ENCODE assay signal across 9 mouse cellular contexts in genomic region chr9:97344767-97345297, GRCm38 (mm10). TPM values are rescaled to one million over a fixed set of nuclear protein-coding genes. Genes with fewer than 3 reads are reported as not detected.
A peak's percentile ranks its signal among the peaks of the same experiment; 100 is the strongest.
DNase-seq lines count a peak whose midpoint lies in the region; ATAC-seq and TF ChIP-seq lines count a peak whose summit lies in the region.
"Had no signal": no experiment of that assay in that cellular context is flagged by ENCODE, and none has a peak within 500 bp of the region (broad histone marks: within the 10 kb centered on the region; RNA-seq: fewer than 3 reads in every experiment).

No protein-coding gene starts in this region.

- H3K36me3 ChIP-seq in forebrain, embryonic 11.5 days (ENCODE audit: control insufficient read depth, insufficient read depth, low read length) = no peaks in the 10 kb centered on the region
- no peaks in the 10 kb centered on the region for H3K36me3 ChIP-seq in forebrain, embryonic 10.5 days (replicated peaks)
- H3K36me3 ChIP-seq in liver, postnatal 0 days (replicated peaks; ENCODE audit: insufficient read depth, low read length) = no peaks in the 10 kb centered on the region

- no peaks in the 10 kb centered on the region for H3K9me3 ChIP-seq in forebrain, embryonic 11.5 days (ENCODE audit: control insufficient read depth, low read length)
- no peaks in the 10 kb centered on the region for H3K9me3 ChIP-seq in forebrain, embryonic 10.5 days
- no peaks in the 10 kb centered on the region for H3K9me3 ChIP-seq in liver, postnatal 0 days (ENCODE audit: low read length)

- no peak overlapping the region for H3K27ac ChIP-seq in forebrain, embryonic 11.5 days (ENCODE audit: low read depth, low read length)
- no peak overlapping the region for H3K27ac ChIP-seq in forebrain, embryonic 10.5 days
- no peak overlapping the region for H3K27ac ChIP-seq in liver, postnatal 0 days (ENCODE audit: low read depth)

- no peak for ATAC-seq in forebrain, embryonic 11.5 days (replicated peaks; ENCODE audit: low FRiP score)
- ATAC-seq in liver, postnatal 0 days = peak; percentile 90
- ATAC-seq in erythroblast, adult 5-6 weeks (replicated peaks; ENCODE audit: low FRiP score, poor library complexity, severe bottlenecking) = no peak

- WGBS in forebrain, embryonic 11.5 days = 85% methylated on average over 12 of the region's 12 CpGs
- WGBS in forebrain, embryonic 10.5 days = 90% methylated on average over 12 of the region's 12 CpGs
- 47% methylated on average over 12 of the region's 12 CpGs for WGBS in liver, postnatal 0 days (ENCODE audit: insufficient replicate concordance)

- peak; percentile 47 for DNase-seq in forebrain, embryonic 11.5 days (ENCODE audit: low spot score)
- no peak for DNase-seq in forebrain, embryonic 10.5 days (ENCODE audit: extremely low spot score, low spot score)
- DNase-seq in NIH3T3 (ENCODE audit: low read depth) = peak; percentile 3
- DNase-seq in kidney, adult 8-10 months = peak; percentile 74 to 82
- DNase-seq in liver, postnatal 0 days = peak; percentile 64
- no peak for DNase-seq in spleen, postnatal 10 days (ENCODE audit: low spot score in 2 of 2)
- DNase-seq in frontal cortex, postnatal 14 days (ENCODE audit: low spot score in 2 of 2) = no peak

- no peak overlapping the region for H3K4me3 ChIP-seq in forebrain, embryonic 11.5 days (ENCODE audit: low read depth, low read length)
- no peak overlapping the region for H3K4me3 ChIP-seq in forebrain, embryonic 10.5 days
- no peak overlapping the region for H3K4me3 ChIP-seq in liver, postnatal 0 days (ENCODE audit: low read depth, low read length)

- no peaks in the 10 kb centered on the region for H3K4me1 ChIP-seq in forebrain, embryonic 11.5 days (replicated peaks; ENCODE audit: control insufficient read depth, insufficient read depth, low read length)
- H3K4me1 ChIP-seq in forebrain, embryonic 10.5 days = peaks cover 9% of the 10 kb centered on the region; the same call in 1 of the 2 replicates
- H3K4me1 ChIP-seq in liver, postnatal 0 days (ENCODE audit: insufficient read depth) = peaks cover 3% of the 10 kb centered on the region

- no peak overlapping the region for H3K9ac ChIP-seq in forebrain, embryonic 11.5 days (ENCODE audit: low read length)
- H3K9ac ChIP-seq in liver, postnatal 0 days (replicated peaks) = no peak overlapping the region

- no peak for TF ChIP-seq EP300 in liver, postnatal 0 days (IDR thresholded peaks at IDR 0.05; ENCODE audit: low read depth)

- no peak overlapping the region for H3K4me2 ChIP-seq in forebrain, embryonic 11.5 days (ENCODE audit: low read depth, low read length, severe bottlenecking)
- H3K4me2 ChIP-seq in liver, postnatal 0 days (ENCODE audit: low read depth, low read length) = no peak overlapping the region

- no peaks in the 10 kb centered on the region for H3K27me3 ChIP-seq in forebrain, embryonic 11.5 days (ENCODE audit: control insufficient read depth, insufficient read depth, low read length)
- no peaks in the 10 kb centered on the region for H3K27me3 ChIP-seq in forebrain, embryonic 10.5 days (ENCODE audit: poor library complexity, severe bottlenecking)
- no peaks in the 10 kb centered on the region for H3K27me3 ChIP-seq in liver, postnatal 0 days (ENCODE audit: insufficient read depth, low read length)

- no peak for TF ChIP-seq CTCF in liver, postnatal 0 days (IDR thresholded peaks at IDR 0.05; ENCODE audit: low read depth)

RNA-seq across cellular contexts. Expression of gene Trim42, which starts 24.9 kb away (rescaled TPM):
- polyA plus RNA-seq in forebrain, embryonic 11.5 days (2014; fragmentation: Nextera tagmentation; extraction: Ambion mirVana) = not detected in 2 replicates
- not detected in 2 replicates for polyA plus RNA-seq in forebrain, embryonic 10.5 days (2016; fragmentation: Nextera tagmentation; extraction: Ambion mirVana)
- polyA plus RNA-seq in liver, postnatal 0 days (2015; fragmentation: Nextera tagmentation; extraction: Ambion mirVana) = not detected in 2 replicates
- not detected in 2 replicates for total RNA-seq in erythroblast, adult 5-6 weeks (2015; ENCODE audit: low replicate concordance)
- not detected in 2 replicates for total RNA-seq in erythroblast, adult 5-6 weeks (2017; ENCODE audit: low replicate concordance)
- polyA plus RNA-seq: C2C12 had no signal

Comparison
In these comparisons a context has a peak if more than half of its experiments do, and no peak if none do; other contexts are left out.
1. DNase-seq: peak in forebrain, embryonic 11.5 days (single experiment), NIH3T3 (single experiment), kidney, adult 8-10 months (2 of 2) and liver, postnatal 0 days (single experiment); none in forebrain, embryonic 10.5 days (single experiment), spleen, postnatal 10 days (0 of 2) and frontal cortex, postnatal 14 days (0 of 2).